Mouse (Mus musculus) thymus, postnatal 36 days (tissue): ENCODE results near the gene Tead1.
"Not testable (repeated sequence)": the region's sequence is repeated elsewhere in the genome, so short reads cannot be mapped to it uniquely, and the experiment has no call there.

Experiments used
- DNase-seq, 2 experiments: peaks; one replicate each; pipeline ENCODE4 v3.0.0; 2022; ENCODE audit warnings: mixed read lengths in 2 of 2

The Tead1 gene

GRCm38 (mm10) chr7:112935876-112936275 lies 256.8 kb downstream of the Tead1 start:
- DNase-seq = not testable (repeated sequence)

GRCm38 (mm10) chr7:112937089-112937488 lies 258.0 kb downstream of the Tead1 start:
- no peak for DNase-seq

- no peak for DNase-seq
These were observed 259.8 kb downstream of the Tead1 start for GRCm38 (mm10) chr7:112938959-112939358.

GRCm38 (mm10) chr7:112942567-112942966 lies 263.4 kb downstream of the Tead1 start:
- no peak for DNase-seq

GRCm38 (mm10) chr7:112943056-112943455 lies 263.9 kb downstream of the Tead1 start:
- DNase-seq = no peak

- no peak for DNase-seq
These were observed 267.6 kb downstream of the Tead1 start for GRCm38 (mm10) chr7:112946706-112947105.

- DNase-seq = peak in 1 of 2 experiments; percentile 17
These were observed 274.7 kb downstream of the Tead1 start, which contains the start of gene Rassf10 for GRCm38 (mm10) chr7:112953777-112954291. Rassf10 (plus strand) TSS chr7:112953962.

- no peak for DNase-seq
These were observed 275.4 kb downstream of the Tead1 start for GRCm38 (mm10) chr7:112954351-112955102.

- DNase-seq = no peak
These were observed 276.1 kb downstream of the Tead1 start for GRCm38 (mm10) chr7:112955103-112955827.

- DNase-seq = no peak
These were observed 276.8 kb downstream of the Tead1 start for GRCm38 (mm10) chr7:112955955-112956354.
